Mouse (Mus musculus) erythroblast, embryonic 14.5 days (primary cell): ENCODE results near the gene Rarb.

ENCODE experiments used
- GATA1 ChIP-seq: IDR thresholded peaks from 2 replicates; pipeline ENCODE4 v1.6.1; 2012; ENCODE audit warnings: low read length, inconsistent platforms, mixed read lengths
- TAL1 ChIP-seq: IDR thresholded peaks from 3 replicates; pipeline ENCODE4 v1.6.1; 2012; ENCODE audit warnings: low read length, inconsistent platforms, mixed read lengths

DNA sequence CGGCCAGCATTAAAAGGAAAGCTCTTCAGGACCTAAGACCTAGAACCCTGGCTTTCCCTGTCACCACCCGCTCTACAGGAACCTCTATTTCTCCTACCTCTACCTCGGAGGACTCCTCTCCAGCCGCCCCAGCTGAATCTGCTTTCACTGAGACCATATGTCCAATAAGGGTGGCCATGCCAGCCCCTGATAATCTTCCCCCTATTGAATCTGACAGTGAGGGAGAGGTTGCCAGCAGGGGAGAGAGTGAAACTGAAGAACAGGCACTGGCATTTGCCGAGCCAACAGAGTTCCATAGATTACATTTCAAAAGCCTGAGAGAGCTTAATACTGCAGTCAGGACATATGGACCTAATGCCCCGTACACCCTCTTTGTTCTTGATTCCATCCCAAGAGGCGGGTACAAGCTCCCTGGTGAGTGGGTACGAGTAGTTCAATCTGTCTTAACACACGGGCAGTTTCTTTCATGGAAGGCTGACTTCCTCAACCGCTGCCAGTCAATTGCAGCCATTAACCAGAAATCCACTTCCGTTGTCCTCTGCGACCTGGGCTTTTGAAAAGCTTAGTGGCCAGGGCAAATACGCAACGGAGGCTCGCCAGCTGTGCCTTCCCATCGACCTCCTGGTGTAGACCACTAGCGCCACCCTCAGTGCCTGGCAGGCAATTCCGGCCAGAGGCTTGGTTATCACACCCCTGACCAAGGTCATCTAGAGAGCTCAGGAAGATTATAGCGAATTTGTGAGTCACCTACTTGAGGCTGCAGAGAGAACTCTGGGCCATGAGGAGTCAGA lies 179.6 kb downstream of the Rarb start:
- TF ChIP-seq GATA1 (no peak), TAL1 (no peak)
